8 mouse cellular contexts compared by ENCODE assay signal in genomic region chr2:173737222-173737989, GRCm38 (mm10). TPM values are rescaled to one million over a fixed set of nuclear protein-coding genes. Genes with fewer than 3 reads are reported as not detected.
DNase-seq lines count a peak whose midpoint lies in the region; ATAC-seq and TF ChIP-seq lines count a peak whose summit lies in the region.

Gene Vapb, plus strand, starts transcription at chr2:173737511.

- peak within 1 kb of the TSS; percentile 83 for H3K9ac ChIP-seq in hindbrain, postnatal 0 days (replicated peaks; ENCODE audit: low read length)

- 2% methylated on average over 70 of the region's 70 CpGs for WGBS in hindbrain, postnatal 0 days

- no peaks in the 10 kb centered on the region for H3K36me3 ChIP-seq in hindbrain, postnatal 0 days (ENCODE audit: insufficient read depth, low read length)

- H3K4me3 ChIP-seq in gastrocnemius, adult 2 months: peak within 1 kb of the TSS; percentile 99
- H3K4me3 ChIP-seq in hindbrain, postnatal 0 days (ENCODE audit: low read length): peak within 1 kb of the TSS; percentile 78
- peak within 1 kb of the TSS; percentile 87 for H3K4me3 ChIP-seq in left cerebral cortex, adult 2 months

- intact Hi-C loops in gastrocnemius, adult 2 months (cut with DNase I): no loop called here
- intact Hi-C loops in left cerebral cortex, adult 2 months (cut with DNase I): loop anchor here (2.0 kb wide), 1 partner anchor 79 kb away; the partner anchor contains the start of gene Rab22a

- H3K9me3 ChIP-seq in hindbrain, postnatal 0 days (ENCODE audit: low read length): no peaks in the 10 kb centered on the region

- H3K27me3 ChIP-seq in hindbrain, postnatal 0 days (ENCODE audit: insufficient read depth, low read length): no peaks in the 10 kb centered on the region

- ATAC-seq in common myeloid progenitor, adult 5-6 weeks (replicated peaks; ENCODE audit: low read depth, poor library complexity, severe bottlenecking): peak; percentile 93
- peak; percentile 98 for ATAC-seq in hindbrain, postnatal 0 days
- ATAC-seq in megakaryocyte, adult 5-6 weeks (ENCODE audit: poor library complexity, severe bottlenecking): peak; percentile 90

- TF ChIP-seq CTCF in gastrocnemius, adult 2 months (IDR thresholded peaks at IDR 0.05): peak; percentile 24; the same call in 1 of the 2 replicates
- peak; percentile 57 for TF ChIP-seq CTCF in hindbrain, postnatal 0 days (IDR thresholded peaks at IDR 0.05; ENCODE audit: low read depth)
- TF ChIP-seq CTCF in left cerebral cortex, adult 2 months (IDR thresholded peaks at IDR 0.05): peak; percentile 28

- H3K4me1 ChIP-seq in hindbrain, postnatal 0 days (ENCODE audit: insufficient read depth, low read length): peaks cover 10% of the 10 kb centered on the region

- DNase-seq in ZHBTc4 (ENCODE audit: low read depth, low spot score): peak; percentile 99
- peak; percentile 100 for DNase-seq in gastrocnemius, adult 2 months
- peak; percentile 100 for DNase-seq in hindbrain, postnatal 0 days (ENCODE audit: low spot score)
- peak; percentile 100 for DNase-seq in left cerebral cortex, adult 2 months (ENCODE audit: extremely low spot score in 1 of 2, low spot score in 2 of 2)
- DNase-seq in right cerebral cortex, adult 2 months (ENCODE audit: low spot score in 2 of 2): peak; percentile 99
- DNase-seq in urinary bladder, postnatal 14 days (ENCODE audit: low spot score): peak; percentile 100

- H3K4me2 ChIP-seq in hindbrain, postnatal 0 days (ENCODE audit: low read depth, low read length): peak within 1 kb of the TSS; percentile 75

- H3K27ac ChIP-seq in gastrocnemius, adult 2 months: peak within 1 kb of the TSS; percentile 96
- H3K27ac ChIP-seq in hindbrain, postnatal 0 days: peak within 1 kb of the TSS; percentile 79
- H3K27ac ChIP-seq in left cerebral cortex, adult 2 months: peak within 1 kb of the TSS; percentile 89

RNA-seq across cellular contexts. Expression of gene Vapb, which starts in this region (rescaled TPM):
- total RNA-seq in common myeloid progenitor, adult 5-6 weeks (2017): 53.9 and 74.6 TPM in 2 replicates
- total RNA-seq in gastrocnemius, adult 2 months (2021): 100 to 1,000 TPM; 159 to 160 TPM
- total RNA-seq in hindbrain, postnatal 0 days (2014; rRNA removed): 31.4 and 34.1 TPM in 2 replicates
- polyA plus RNA-seq in hindbrain, postnatal 0 days (2015; fragmentation: Nextera tagmentation; extraction: Ambion mirVana): 15.8 and 18.8 TPM in 2 replicates
- total RNA-seq in left cerebral cortex, adult 2 months (2021): 100 to 1,000 TPM; 125 to 130 TPM
- 11.2 and 14.3 TPM in 2 replicates for total RNA-seq in megakaryocyte, adult 5-6 weeks (2015)
- total RNA-seq in megakaryocyte, adult 5-6 weeks (2017): 85.1 and 86.5 TPM in 2 replicates

Comparison
In these comparisons a context has a peak if more than half of its experiments do, and no peak if none do; other contexts are left out.
1. Peak in every context shown above with its lines: DNase-seq, ATAC-seq, H3K4me3 ChIP-seq and H3K27ac ChIP-seq.